Comparison of ENCODE assay signal across 8 mouse cellular contexts in the genomic region with DNA sequence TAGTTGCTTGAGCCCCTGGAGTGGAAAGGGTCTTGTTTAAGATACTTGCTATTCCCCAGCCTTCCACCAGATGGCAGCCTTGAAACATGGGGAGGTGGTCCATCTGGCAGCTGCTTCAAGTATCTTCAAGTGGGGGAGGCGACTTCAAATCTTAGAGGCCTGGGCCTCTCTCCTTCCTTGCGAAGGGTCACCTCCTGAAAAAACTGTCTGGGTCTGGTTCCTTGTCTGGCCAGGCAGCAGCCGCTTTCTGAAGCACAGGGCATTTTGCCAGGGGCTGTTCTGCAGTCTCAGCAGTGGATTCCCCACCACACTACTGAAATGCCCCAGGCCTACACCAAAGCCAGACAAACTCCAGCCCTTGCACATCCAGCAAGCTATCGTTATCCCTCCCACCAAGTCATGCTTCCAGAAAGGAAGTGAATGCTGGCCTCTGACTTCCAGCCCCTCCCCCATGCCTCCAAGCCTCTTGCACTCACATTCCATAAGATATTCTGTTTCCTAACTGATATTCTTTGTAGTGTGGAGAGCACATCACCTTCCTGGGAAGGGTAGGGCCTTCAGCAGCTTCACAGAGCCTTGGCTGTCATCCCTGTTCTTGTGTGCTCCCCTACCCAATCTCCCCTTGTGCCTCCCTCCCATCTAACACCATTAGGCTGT. TPM values are rescaled to one million over a fixed set of nuclear protein-coding genes. Genes with fewer than 3 reads are reported as not detected.
DNase-seq lines count a peak whose midpoint lies in the region; ATAC-seq lines count a peak whose summit lies in the region.

No protein-coding gene starts in this region.

- DNase-seq in MN1 (ENCODE audit: low spot score) = peak; percentile 18
- DNase-seq in cerebellum, adult 9-11 months = peak; percentile 30
- DNase-seq in frontal cortex, postnatal 25 days (ENCODE audit: low spot score in 2 of 2) = peak; percentile 51 to 69
- DNase-seq in hindbrain, embryonic 14.5 days (ENCODE audit: low spot score) = peak; percentile 86
- peak; percentile 69 to 76 for DNase-seq in layer of hippocampus, postnatal 25 days (ENCODE audit: extremely low spot score in 1 of 2, low spot score in 1 of 2)
- peak; percentile 91 for DNase-seq in lung, postnatal 10 days
- peak; percentile 45 for DNase-seq in right cerebral cortex, adult 18-20 months
- peak; percentile 69 for DNase-seq in urinary bladder, postnatal 14 days (ENCODE audit: low spot score)

- H3K9me3 ChIP-seq in hindbrain, embryonic 14.5 days (ENCODE audit: control insufficient read depth, low read length) = no peaks in the 10 kb centered on the region

- H3K9ac ChIP-seq in hindbrain, embryonic 14.5 days = no peak overlapping the region

- H3K4me1 ChIP-seq in hindbrain, embryonic 14.5 days (replicated peaks; ENCODE audit: control insufficient read depth, insufficient read depth, low read length) = 0 out of 2 replicates have a peak, but pooled peaks cover 6% of the 10 kb centered on the region

- no peaks in the 10 kb centered on the region for H3K36me3 ChIP-seq in hindbrain, embryonic 14.5 days (replicated peaks; ENCODE audit: control insufficient read depth, insufficient read depth)

- peak; percentile 57; the same call in 1 of the 2 replicates for ATAC-seq in hindbrain, embryonic 14.5 days (ENCODE audit: low FRiP score)

- no peaks in the 10 kb centered on the region for H3K27me3 ChIP-seq in hindbrain, embryonic 14.5 days (ENCODE audit: control insufficient read depth, insufficient read depth, low read length)

- peak overlapping the region; percentile 16; the same call in 1 of the 2 replicates for H3K27ac ChIP-seq in hindbrain, embryonic 14.5 days

- WGBS in hindbrain, embryonic 14.5 days = 16% methylated on average over 4 of the region's 4 CpGs

- H3K4me2 ChIP-seq in hindbrain, embryonic 14.5 days (replicated peaks) = no peak overlapping the region

- H3K4me3 ChIP-seq in hindbrain, embryonic 14.5 days (replicated peaks; ENCODE audit: low read length) = no peak overlapping the region

RNA-seq across cellular contexts. Expression of a gene that starts 48.1 kb away (rescaled TPM):
- polyA plus RNA-seq in hindbrain, embryonic 14.5 days (2014; fragmentation: Nextera tagmentation; extraction: Ambion mirVana) = 177 and 179 TPM in 2 replicates
- 100 to 1,000 TPM; 105 to 112 TPM for total RNA-seq in layer of hippocampus, postnatal 25 days (2021)

Comparison
In these comparisons a context has a peak if more than half of its experiments do, and no peak if none do; other contexts are left out.
1. DNase-seq: peak in every context shown above with its lines; median percentile 91 in lung, postnatal 10 days; 86 in hindbrain, embryonic 14.5 days; 72 in layer of hippocampus, postnatal 25 days; 69 in urinary bladder, postnatal 14 days; 60 in frontal cortex, postnatal 25 days; 45 in right cerebral cortex, adult 18-20 months; 30 in cerebellum, adult 9-11 months; 18 in MN1.